Mouse (Mus musculus) forebrain, postnatal 0 days (tissue): Measurements from ENCODE around the gene Dpep3. TPM values are rescaled to one million over a fixed set of nuclear protein-coding genes. Genes with fewer than 3 reads are reported as not detected.
A peak's percentile ranks its signal among the peaks of the same experiment; 100 is the strongest.

Experiments
- ATAC-seq: fragments of 200-750 bp; cut with Nextera tagmentation; 2 replicates; pipeline ENCODE4 v1.8.0; 2017; ENCODE audit warnings: mild to moderate bottlenecking, moderate library complexity
- DNase-seq: peaks from one replicate; pipeline ENCODE4 v3.0.0-alpha.2; 2015
- H3K27ac ChIP-seq: fragments of 300-500 bp; sonication (generic); 2 replicates; pipeline ENCODE4 v1.5.1; 2014; ENCODE audit warnings: low read depth, mild to moderate bottlenecking, antibody characterized with exemption, low read length, moderate library complexity, mixed read lengths
- H3K27me3 ChIP-seq: fragments of 300-500 bp; sonication (generic); 2 replicates; pipeline ENCODE4 v1.6.1; 2014; ENCODE audit warnings: mild to moderate bottlenecking, low read length, mixed read lengths; ENCODE audit not compliant: insufficient read depth
- H3K36me3 ChIP-seq: fragments of 300-500 bp; sonication (generic); 2 replicates; pipeline ENCODE4 v1.6.1; 2014; ENCODE audit warnings: mild to moderate bottlenecking, moderate library complexity; ENCODE audit not compliant: insufficient read depth
- H3K4me1 ChIP-seq: fragments of 300-500 bp; sonication (generic); 2 replicates; pipeline ENCODE4 v1.6.1; 2014; ENCODE audit warnings: antibody characterized with exemption; ENCODE audit not compliant: insufficient read depth
- H3K4me2 ChIP-seq: fragments of 300-500 bp; sonication (generic); 2 replicates; pipeline ENCODE4 v1.6.1; 2014; ENCODE audit warnings: low read depth, mild to moderate bottlenecking, moderate library complexity
- H3K4me3 ChIP-seq: fragments of 300-500 bp; sonication (generic); 2 replicates; pipeline ENCODE4 v1.5.1; 2014; ENCODE audit warnings: low read depth, low read length, mixed read lengths
- H3K9ac ChIP-seq: fragments of 300-500 bp; sonication (generic); 2 replicates; pipeline ENCODE4 v1.6.1; 2014; ENCODE audit warnings: mild to moderate bottlenecking
- H3K9me3 ChIP-seq: fragments of 300-500 bp; sonication (generic); 2 replicates; pipeline ENCODE4 v1.6.1; 2016; ENCODE audit warnings: low read length
- CTCF ChIP-seq: sonication (generic); IDR thresholded peaks from 2 replicates; pipeline ENCODE4 v1.5.1; 2016; ENCODE audit warnings: antibody characterized with exemption, control low read depth, low read depth
- WGBS: fragments of 180-500 bp; shearing (Covaris S2); extraction: QIAGEN DNeasy Blood & Tissue Kit; methylation state at CpG from one replicate; pipeline ENCODE4 v1.1.7; 2014; 5-methylcytosine and 5-hydroxymethylcytosine counted together
- polyA plus RNA-seq: library from polyadenylated mRNA; unstranded; fragments of >200 nt; fragmentation: Nextera tagmentation; extraction: Ambion mirVana; gene quantifications from 2 replicates; pipeline ENCODE4 v1.2.1, GENCODE M21; 2015
- total RNA-seq: library from RNA; depleted of rRNA; stranded (reverse); fragments of >200 nt; gene quantifications from 2 replicates; pipeline ENCODE4 v1.2.3, GENCODE M21; 2014

Dpep3 gene
- total and polyA plus RNA-seq, 2 experiments from 2014 or later: not detected

DNA sequence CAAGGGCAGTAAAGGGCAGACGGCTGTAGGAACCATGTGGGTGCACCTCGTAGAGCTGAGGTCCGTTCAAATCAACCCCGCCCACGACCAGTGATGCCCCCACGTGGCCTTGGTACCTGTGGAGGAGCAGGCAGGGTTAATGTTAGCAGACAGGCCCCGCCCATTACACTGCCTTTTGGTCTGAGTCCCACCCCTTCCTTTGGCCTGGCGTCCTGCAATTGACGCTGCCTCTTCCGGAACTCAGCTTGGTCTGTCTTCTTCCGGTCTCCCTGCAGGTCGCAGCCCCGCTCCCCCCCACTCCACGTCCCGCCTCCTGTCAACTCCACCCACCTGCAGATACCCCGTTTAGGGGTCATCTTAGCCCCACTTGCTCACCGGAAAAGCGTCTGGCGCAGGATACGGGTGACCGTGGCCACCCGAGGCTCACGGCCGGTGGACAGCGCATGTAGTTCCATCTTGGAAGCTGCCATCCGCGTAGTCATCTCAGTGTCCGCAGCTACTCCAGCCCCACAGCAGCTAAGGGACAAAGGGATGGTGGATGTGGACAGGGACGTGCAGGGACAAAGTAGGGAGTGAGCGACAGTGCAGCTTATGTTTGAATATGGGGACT lies 42.3 kb downstream of the Dpep3 start:
- Histone ChIP-seq H3K4me2 (peak overlapping the region; percentile 94), H3K36me3 (peaks cover 9% of the 10 kb centered on the region), H3K27ac (peak overlapping the region; percentile 81), H3K4me1 (peaks cover 6% of the 10 kb centered on the region; the same call in 1 of the 2 replicates), H3K9me3 (no peaks in the 10 kb centered on the region), H3K4me3 (peak overlapping the region; percentile 58), H3K27me3 (no peaks in the 10 kb centered on the region), H3K9ac (peak overlapping the region; percentile 89)
- 1% methylated on average over 30 of the region's 30 CpGs for WGBS
- ATAC-seq: peak; percentile 89
- DNase-seq: peak; percentile 85
- TF ChIP-seq CTCF: no peak

GRCm38 (mm10) chr8:105935863-105936603 lies 43.2 kb downstream of the Dpep3 start:
- peaks cover 18% of the 10 kb centered on the region for H3K36me3 ChIP-seq
- peak overlapping the region; percentile 89 for H3K9ac ChIP-seq
- WGBS: 26% methylated on average over 7 of the region's 7 CpGs
- ATAC-seq (no peak), DNase-seq (no peak)
- H3K4me3 ChIP-seq: peak overlapping the region; percentile 58
- H3K9me3 ChIP-seq: no peaks in the 10 kb centered on the region
- TF ChIP-seq CTCF: no peak
- peaks cover 6% of the 10 kb centered on the region; the same call in 1 of the 2 replicates for H3K4me1 ChIP-seq
- peak overlapping the region; percentile 94 for H3K4me2 ChIP-seq
- no peaks in the 10 kb centered on the region for H3K27me3 ChIP-seq
- no peak overlapping the region for H3K27ac ChIP-seq

GRCm38 (mm10) chr8:105935105-105935504 lies 44.1 kb downstream of the Dpep3 start:
- 90% methylated on average over 6 of the region's 6 CpGs for WGBS
- Histone ChIP-seq H3K4me3 (no peak overlapping the region), H3K4me1 (peaks cover 6% of the 10 kb centered on the region; the same call in 1 of the 2 replicates), H3K9ac (no peak overlapping the region), H3K9me3 (no peaks in the 10 kb centered on the region), H3K36me3 (peaks cover 20% of the 10 kb centered on the region), H3K4me2 (no peak overlapping the region), H3K27me3 (no peaks in the 10 kb centered on the region), H3K27ac (no peak overlapping the region)
- no peak for ATAC-seq
- DNase-seq: no peak
- no peak for TF ChIP-seq CTCF

- Histone ChIP-seq H3K4me3 (no peak within 1 kb of the TSS), H3K9ac (no peak within 1 kb of the TSS), H3K4me1 (peaks cover 6% of the 10 kb centered on the region; the same call in 1 of the 2 replicates), H3K27me3 (no peaks in the 10 kb centered on the region), H3K36me3 (peaks cover 26% of the 10 kb centered on the region), H3K27ac (no peak within 1 kb of the TSS), H3K9me3 (no peaks in the 10 kb centered on the region), H3K4me2 (no peak within 1 kb of the TSS)
- ATAC-seq: no peak
- DNase-seq: no peak
- WGBS: 91% methylated on average over 2 of the region's 2 CpGs
- TF ChIP-seq CTCF: no peak
Measured at GRCm38 (mm10) chr8:105933762-105934161, 45.5 kb downstream of the Dpep3 start, which contains the start of gene Ctrl. Gene Ctrl (minus strand): TSS chr8:105933862.

- Histone ChIP-seq H3K4me2 (no peak overlapping the region), H3K9me3 (no peaks in the 10 kb centered on the region), H3K27me3 (no peaks in the 10 kb centered on the region), H3K27ac (no peak overlapping the region), H3K4me3 (no peak overlapping the region), H3K4me1 (no peaks in the 10 kb centered on the region; the same call in 1 of the 2 replicates), H3K36me3 (peaks cover 26% of the 10 kb centered on the region), H3K9ac (no peak overlapping the region)
- DNase-seq: no peak
- no peak for TF ChIP-seq CTCF
- WGBS: 91% methylated on average over 11 of the region's 11 CpGs
- ATAC-seq: no peak
Measured at GRCm38 (mm10) chr8:105932525-105932924, 46.7 kb downstream of the Dpep3 start.

DNA sequence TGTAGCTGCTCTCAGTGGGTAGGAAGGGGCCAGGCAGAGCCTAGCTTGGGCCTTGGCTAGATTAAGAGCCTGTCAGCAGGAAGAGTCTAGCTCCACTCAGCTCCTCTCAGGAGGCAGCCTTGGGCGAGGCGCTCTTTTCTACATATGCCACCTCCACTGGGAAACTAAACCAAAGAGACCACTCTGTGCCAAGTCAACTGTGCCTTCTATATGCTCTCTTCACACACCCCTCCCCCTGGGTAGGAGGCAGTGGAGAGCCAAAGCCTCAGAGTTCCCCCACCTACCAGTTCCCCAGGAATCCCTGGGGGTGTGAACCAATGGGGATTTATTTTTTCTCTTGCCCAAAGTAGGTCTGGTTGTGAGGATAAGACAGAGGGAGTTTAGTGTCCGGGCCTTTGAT lies 48.0 kb downstream of the Dpep3 start:
- Histone ChIP-seq H3K27ac (no peak overlapping the region), H3K36me3 (peaks cover 26% of the 10 kb centered on the region), H3K27me3 (no peaks in the 10 kb centered on the region), H3K4me1 (no peaks in the 10 kb centered on the region), H3K9ac (no peak overlapping the region), H3K9me3 (no peaks in the 10 kb centered on the region), H3K4me2 (no peak overlapping the region), H3K4me3 (no peak overlapping the region)
- WGBS: 91% methylated on average over 3 of the region's 3 CpGs
- ATAC-seq: no peak
- DNase-seq: no peak
- no peak for TF ChIP-seq CTCF

DNA sequence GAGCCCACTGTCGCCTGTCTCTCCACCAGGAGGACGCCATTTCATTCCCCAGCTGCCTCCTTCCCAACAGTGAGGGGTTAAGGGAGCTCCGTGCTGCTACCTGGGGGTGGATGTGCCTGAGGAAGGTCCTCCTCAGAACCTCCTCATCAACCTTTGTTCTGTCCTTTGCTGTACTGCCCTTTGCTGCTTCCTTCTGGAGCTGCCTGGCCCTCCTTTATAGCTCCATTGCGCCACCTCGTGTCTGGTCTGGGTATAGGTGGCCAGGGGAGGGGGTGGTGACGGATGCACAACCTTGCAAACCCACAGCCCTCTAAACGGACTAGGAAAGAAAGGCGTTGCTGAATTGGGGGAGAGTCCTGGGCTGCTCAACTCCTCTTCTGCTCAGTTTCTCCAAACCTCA lies 48.6 kb downstream of the Dpep3 start:
- Histone ChIP-seq H3K9me3 (no peaks in the 10 kb centered on the region), H3K4me2 (no peak overlapping the region), H3K36me3 (peaks cover 30% of the 10 kb centered on the region), H3K9ac (peak overlapping the region; percentile 31; the same call in 1 of the 2 replicates), H3K4me1 (no peaks in the 10 kb centered on the region), H3K27me3 (no peaks in the 10 kb centered on the region), H3K27ac (0 out of 2 replicates have a peak overlapping the region, but pooled peaks have one; percentile 40), H3K4me3 (no peak overlapping the region)
- WGBS: 18% methylated on average over 8 of the region's 8 CpGs
- TF ChIP-seq CTCF: peak; percentile 96
- DNase-seq (peak; percentile 83), ATAC-seq (peak; percentile 88)
